Mouse (Mus musculus) liver, embryonic 12.5 days (tissue): ENCODE measurements around the gene Ankrd6. TPM values are rescaled to one million over a fixed set of nuclear protein-coding genes. Genes with fewer than 3 reads are reported as not detected.

Experiments
- ATAC-seq: fragments of 200-750 bp; cut with Nextera tagmentation; 2 replicates; pipeline ENCODE4 v1.8.0; 2017; ENCODE audit warnings: moderate number of reproducible peaks, mild to moderate bottlenecking, moderate library complexity
- H3K27ac ChIP-seq: fragments of 300-500 bp; sonication (generic); 2 replicates; pipeline ENCODE4 v1.5.1; 2016; ENCODE audit warnings: mild to moderate bottlenecking
- H3K27me3 ChIP-seq: fragments of 300-500 bp; sonication (generic); replicated peaks from 2 replicates; pipeline ENCODE4 v1.6.1; 2016; ENCODE audit warnings: mild to moderate bottlenecking, moderate library complexity
- H3K36me3 ChIP-seq: fragments of 300-500 bp; sonication (generic); 2 replicates; pipeline ENCODE4 v1.6.1; 2016; ENCODE audit warnings: mild to moderate bottlenecking, moderate library complexity
- H3K4me1 ChIP-seq: fragments of 300-500 bp; sonication (generic); 2 replicates; pipeline ENCODE4 v1.6.1; 2016
- H3K4me2 ChIP-seq: fragments of 300-500 bp; sonication (generic); 2 replicates; pipeline ENCODE4 v1.6.1; 2016; ENCODE audit warnings: mild to moderate bottlenecking, moderate library complexity
- H3K4me3 ChIP-seq: fragments of 300-500 bp; sonication (generic); 2 replicates; pipeline ENCODE4 v1.5.1; 2016; ENCODE audit warnings: mild to moderate bottlenecking, moderate library complexity
- H3K9ac ChIP-seq: fragments of 300-500 bp; sonication (generic); 2 replicates; pipeline ENCODE4 v1.6.1; 2016; ENCODE audit warnings: mild to moderate bottlenecking, moderate library complexity
- H3K9me3 ChIP-seq: fragments of 300-500 bp; sonication (generic); replicated peaks from 2 replicates; pipeline ENCODE4 v1.6.1; 2016; ENCODE audit warnings: mild to moderate bottlenecking, moderate library complexity
- WGBS: fragments of 180-500 bp; shearing (Covaris S2); methylation state at CpG from one replicate; pipeline ENCODE4 v1.1.7; 2016; ENCODE audit not compliant: insufficient replicate concordance; 5-methylcytosine and 5-hydroxymethylcytosine counted together
- polyA plus RNA-seq: library from polyadenylated mRNA; unstranded; fragments of >200 nt; fragmentation: Nextera tagmentation; extraction: Ambion mirVana; gene quantifications from 2 replicates; pipeline ENCODE4 v1.2.1, GENCODE M21; 2016

Ankrd6 gene
- polyA plus RNA-seq, 1 experiment from 2014 or later: 1.5 TPM

- H3K36me3 ChIP-seq: no peaks in the 10 kb centered on the region
- no peak overlapping the region for H3K27ac ChIP-seq
Observed at GRCm38 (mm10) chr4:32918571-32918970, 32.1 kb downstream of the Ankrd6 start.

DNA sequence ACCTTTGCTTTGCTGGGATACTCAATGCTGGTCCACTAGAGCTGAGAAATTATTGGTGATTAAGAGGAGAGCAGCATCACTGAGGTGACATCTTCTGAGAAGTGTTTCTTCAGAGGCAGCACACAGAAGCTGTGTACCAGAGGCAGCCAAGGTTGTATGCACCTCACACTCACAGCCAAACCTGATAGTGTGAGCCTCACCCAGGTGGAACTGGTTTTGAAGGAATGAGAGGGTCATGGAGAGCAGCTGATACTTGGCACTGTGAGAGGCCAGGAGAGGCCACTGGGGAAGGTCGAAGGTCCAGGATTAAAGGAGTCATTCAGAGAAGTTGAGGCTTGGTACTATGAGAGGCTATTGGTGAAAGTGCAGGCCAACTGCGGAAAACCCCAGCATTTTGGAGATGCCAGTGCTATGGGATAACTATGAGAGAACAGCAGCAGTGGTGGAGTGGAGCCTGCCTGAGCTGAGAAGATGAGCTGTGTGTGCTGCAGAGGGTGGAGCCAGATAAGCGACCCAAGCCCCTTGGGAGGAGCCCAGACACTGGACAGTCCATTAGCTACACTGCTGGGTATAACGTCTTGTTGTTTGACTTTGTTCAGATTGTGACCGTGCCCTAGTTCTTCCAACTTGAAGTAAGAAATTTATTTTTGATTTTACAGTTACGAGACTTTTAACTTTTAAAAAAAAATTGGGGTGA lies 33.8 kb downstream of the Ankrd6 start:
- Histone ChIP-seq H3K4me3 (no peak overlapping the region), H3K9ac (no peak overlapping the region), H3K4me1 (peaks cover 27% of the 10 kb centered on the region), H3K4me2 (peak overlapping the region; percentile 27), H3K9me3 (no peaks in the 10 kb centered on the region), H3K27ac (peak overlapping the region; percentile 64), H3K36me3 (no peaks in the 10 kb centered on the region), H3K27me3 (peaks cover 6% of the 10 kb centered on the region)
- 48% methylated on average over 6 of the region's 6 CpGs for WGBS
- ATAC-seq: peak; percentile 93

More at GRCm38 (mm10) chr4:32918571-32918970, 32.1 kb downstream of the Ankrd6 start:
- no peak overlapping the region for H3K4me3 ChIP-seq
- H3K4me1 ChIP-seq: peaks cover 27% of the 10 kb centered on the region
- no peak overlapping the region for H3K9ac ChIP-seq
- H3K9me3 ChIP-seq: no peaks in the 10 kb centered on the region
- WGBS: 74% methylated on average over 5 of the region's 5 CpGs
- ATAC-seq: no peak
- H3K4me2 ChIP-seq: no peak overlapping the region
- peaks cover 23% of the 10 kb centered on the region for H3K27me3 ChIP-seq

DNA sequence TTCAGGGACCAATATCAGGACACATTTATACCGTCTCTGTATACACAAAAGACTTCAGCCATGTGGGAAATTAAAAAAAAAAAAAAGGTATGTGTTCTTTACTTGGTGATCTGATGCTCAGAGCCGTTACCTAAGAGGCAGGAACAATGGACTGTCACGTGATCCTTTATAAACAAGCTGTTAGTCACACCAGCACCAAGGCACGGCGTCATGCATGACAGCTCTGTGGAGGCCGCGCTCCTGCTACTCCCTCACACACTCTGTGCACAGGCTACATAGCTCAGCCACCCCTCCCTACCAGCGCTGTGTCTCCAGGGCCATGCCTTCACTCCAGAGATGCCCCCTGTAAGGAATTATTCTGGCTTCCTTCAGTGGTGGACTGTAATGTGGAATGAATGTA lies 34.7 kb downstream of the Ankrd6 start:
- H3K4me2 ChIP-seq: no peak overlapping the region
- no peak overlapping the region for H3K4me3 ChIP-seq
- peaks cover 2% of the 10 kb centered on the region; the same call in 1 of the 2 replicates for H3K27me3 ChIP-seq
- H3K9me3 ChIP-seq: no peaks in the 10 kb centered on the region
- 68% methylated on average over 8 of the region's 8 CpGs for WGBS
- H3K36me3 ChIP-seq: no peaks in the 10 kb centered on the region
- H3K9ac ChIP-seq: no peak overlapping the region
- peak overlapping the region; percentile 64 for H3K27ac ChIP-seq
- H3K4me1 ChIP-seq: peaks cover 27% of the 10 kb centered on the region
- no peak for ATAC-seq

DNA sequence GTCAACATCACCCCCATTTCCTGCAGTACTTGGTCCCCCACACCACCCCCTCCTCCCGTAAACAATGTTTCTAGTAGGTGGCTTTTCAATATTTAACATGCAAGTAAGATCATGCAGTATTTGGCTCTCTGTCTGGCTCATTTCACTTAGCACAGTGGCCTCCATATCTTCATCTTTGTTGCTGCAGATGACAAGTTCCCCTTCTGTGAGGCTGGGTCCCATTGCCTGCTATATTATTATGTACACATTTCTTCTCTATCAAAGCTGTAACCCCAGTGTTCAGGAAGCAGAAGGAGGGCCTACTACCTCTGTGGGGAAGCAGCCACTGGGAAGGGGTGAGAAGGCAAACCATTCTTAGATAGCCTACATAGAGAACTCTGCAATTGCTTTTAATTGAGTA lies 40.6 kb downstream of the Ankrd6 start:
- H3K4me2 ChIP-seq: peak overlapping the region; percentile 52
- no peaks in the 10 kb centered on the region for H3K36me3 ChIP-seq
- 0 out of 2 replicates have a peak overlapping the region, but pooled peaks have one; percentile 4 for H3K9ac ChIP-seq
- H3K27ac ChIP-seq: peak overlapping the region; percentile 80
- no peak for ATAC-seq
- H3K27me3 ChIP-seq: no peaks in the 10 kb centered on the region
- H3K4me3 ChIP-seq: no peak overlapping the region
- WGBS: 90% methylated on average over 1 of the region's 1 CpGs
- no peaks in the 10 kb centered on the region for H3K9me3 ChIP-seq
- H3K4me1 ChIP-seq: peaks cover 35% of the 10 kb centered on the region

DNA sequence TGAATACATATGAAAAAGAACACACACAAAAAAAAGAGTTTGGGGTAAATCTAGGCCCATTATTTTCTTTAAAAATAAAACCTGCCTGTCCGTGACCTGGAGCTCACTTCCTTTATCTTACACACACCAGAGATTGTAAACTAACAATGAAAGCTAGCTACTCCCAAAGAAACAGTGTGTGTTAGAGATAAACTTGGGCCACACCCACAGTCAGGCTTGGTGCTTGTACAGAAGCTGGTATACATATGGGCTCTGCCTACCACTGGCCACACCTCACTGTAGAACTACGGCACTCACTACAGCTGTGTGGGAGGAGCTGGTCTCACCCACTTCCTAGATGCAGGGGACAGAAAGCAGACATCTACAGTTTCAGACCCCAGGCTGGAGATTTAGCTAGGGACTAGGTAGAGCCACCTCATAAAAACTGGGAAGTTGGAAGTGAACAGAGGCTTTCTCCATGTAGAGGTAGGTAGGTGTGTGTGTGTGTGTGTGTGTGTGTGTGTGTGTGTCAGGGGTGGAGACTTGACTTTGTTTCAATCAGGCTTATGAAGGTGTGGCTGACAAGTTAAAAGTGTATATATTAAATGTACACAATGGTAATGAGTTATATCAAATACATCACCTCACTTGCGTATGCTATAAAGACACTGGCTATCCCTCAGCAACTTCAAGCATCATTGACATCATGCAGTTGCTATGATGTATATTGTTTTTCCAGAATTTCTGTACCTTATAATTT lies 41.2 kb downstream of the Ankrd6 start:
- H3K4me2 ChIP-seq: peak overlapping the region; percentile 52
- 0 out of 2 replicates have a peak overlapping the region, but pooled peaks have one; percentile 45 for H3K9ac ChIP-seq
- 45% methylated on average over 3 of the region's 3 CpGs for WGBS

GRCm38 (mm10) chr4:32907631-32908030 lies 43.0 kb downstream of the Ankrd6 start:
- Histone ChIP-seq H3K4me3 (no peak overlapping the region), H3K27ac (no peak overlapping the region), H3K4me1 (peaks cover 34% of the 10 kb centered on the region), H3K9me3 (no peaks in the 10 kb centered on the region), H3K36me3 (no peaks in the 10 kb centered on the region), H3K9ac (no peak overlapping the region), H3K4me2 (no peak overlapping the region), H3K27me3 (no peaks in the 10 kb centered on the region)
- no peak for ATAC-seq
- 76% methylated on average over 3 of the region's 3 CpGs for WGBS

More for the DNA sequence above, 41.2 kb downstream of the Ankrd6 start:
- Histone ChIP-seq H3K4me1 (peaks cover 34% of the 10 kb centered on the region), H3K27me3 (no peaks in the 10 kb centered on the region), H3K36me3 (no peaks in the 10 kb centered on the region), H3K4me3 (no peak overlapping the region; the same call in 1 of the 2 replicates), H3K27ac (peak overlapping the region; percentile 80), H3K9me3 (no peaks in the 10 kb centered on the region)
- peak; percentile 100 for ATAC-seq

DNA sequence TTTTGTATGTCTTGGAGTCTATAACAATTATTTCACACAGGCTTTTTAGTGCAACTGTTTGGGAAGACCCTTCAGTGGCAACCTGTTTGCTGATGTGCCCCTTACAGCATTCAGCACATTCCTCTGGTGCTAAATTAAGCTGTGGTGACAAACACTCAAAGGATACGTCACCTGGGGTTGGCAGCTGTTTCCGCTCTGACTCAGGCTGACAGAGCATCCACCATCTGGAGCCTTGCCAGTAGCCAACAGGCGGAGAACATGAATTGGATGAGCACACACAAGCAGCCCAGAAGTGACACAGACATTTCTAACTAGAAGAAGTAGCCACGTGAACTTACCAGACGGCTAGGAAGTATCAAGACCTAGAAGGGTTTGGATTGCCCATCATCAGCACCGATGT lies 44.0 kb downstream of the Ankrd6 start:
- no peak overlapping the region for H3K4me3 ChIP-seq
- H3K9ac ChIP-seq: no peak overlapping the region
- no peak for ATAC-seq
- WGBS: 84% methylated on average over 6 of the region's 6 CpGs
- peaks cover 34% of the 10 kb centered on the region for H3K4me1 ChIP-seq
- no peak overlapping the region for H3K27ac ChIP-seq
- H3K27me3 ChIP-seq: no peaks in the 10 kb centered on the region
- H3K9me3 ChIP-seq: no peaks in the 10 kb centered on the region
- no peak overlapping the region for H3K4me2 ChIP-seq
- H3K36me3 ChIP-seq: no peaks in the 10 kb centered on the region

DNA sequence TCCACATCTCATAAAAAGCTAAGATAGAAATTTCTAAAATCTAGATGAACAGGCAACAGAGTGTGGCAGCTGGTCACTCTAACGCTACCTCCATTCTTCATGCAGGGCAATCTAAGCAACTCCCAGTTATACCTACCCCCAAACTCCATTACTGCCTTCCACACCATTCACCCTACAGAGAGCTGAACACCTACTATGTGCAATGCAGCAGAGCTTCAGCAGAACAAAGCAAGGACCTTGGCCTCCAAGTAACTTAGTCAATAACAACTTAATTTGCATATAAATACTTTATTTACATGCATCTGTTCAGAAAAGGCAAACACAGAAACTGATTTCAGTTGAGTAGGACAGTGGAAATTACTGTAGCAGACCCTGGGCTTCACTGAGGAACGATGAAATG lies 44.7 kb downstream of the Ankrd6 start:
- Histone ChIP-seq H3K4me3 (no peak overlapping the region), H3K9me3 (no peaks in the 10 kb centered on the region), H3K9ac (no peak overlapping the region), H3K27me3 (no peaks in the 10 kb centered on the region), H3K4me1 (peaks cover 34% of the 10 kb centered on the region), H3K4me2 (no peak overlapping the region), H3K27ac (no peak overlapping the region), H3K36me3 (no peaks in the 10 kb centered on the region)
- no peak for ATAC-seq
- WGBS: 81% methylated on average over 2 of the region's 2 CpGs

- H3K36me3 ChIP-seq: no peaks in the 10 kb centered on the region
- H3K4me3 ChIP-seq: no peak overlapping the region
- no peak for ATAC-seq
- no peak overlapping the region for H3K4me2 ChIP-seq
- H3K27me3 ChIP-seq: no peaks in the 10 kb centered on the region
- H3K4me1 ChIP-seq: peaks cover 32% of the 10 kb centered on the region
- H3K9me3 ChIP-seq: no peaks in the 10 kb centered on the region
- no peak overlapping the region for H3K9ac ChIP-seq
- no peak overlapping the region for H3K27ac ChIP-seq
- WGBS: 64% methylated on average over 2 of the region's 2 CpGs
Observed at GRCm38 (mm10) chr4:32905381-32905780, 45.3 kb downstream of the Ankrd6 start.

- Histone ChIP-seq H3K4me1 (peaks cover 16% of the 10 kb centered on the region), H3K27ac (no peak overlapping the region), H3K9me3 (no peaks in the 10 kb centered on the region), H3K27me3 (no peaks in the 10 kb centered on the region), H3K4me2 (no peak overlapping the region), H3K9ac (no peak overlapping the region), H3K36me3 (no peaks in the 10 kb centered on the region), H3K4me3 (no peak overlapping the region)
- no peak for ATAC-seq
- 76% methylated on average over 7 of the region's 7 CpGs for WGBS
Observed at GRCm38 (mm10) chr4:32903826-32904225, 46.8 kb downstream of the Ankrd6 start.

GRCm38 (mm10) chr4:32899051-32899450 lies 51.6 kb downstream of the Ankrd6 start:
- WGBS: 61% methylated on average over 4 of the region's 4 CpGs
- Histone ChIP-seq H3K9me3 (no peaks in the 10 kb centered on the region; the same call in 1 of the 2 replicates), H3K9ac (no peak overlapping the region), H3K4me3 (no peak overlapping the region), H3K27me3 (no peaks in the 10 kb centered on the region), H3K27ac (no peak overlapping the region), H3K36me3 (no peaks in the 10 kb centered on the region), H3K4me2 (no peak overlapping the region), H3K4me1 (no peaks in the 10 kb centered on the region)
- ATAC-seq: no peak

GRCm38 (mm10) chr4:32891341-32891740 lies 59.3 kb downstream of the Ankrd6 start:
- Histone ChIP-seq H3K36me3 (no peaks in the 10 kb centered on the region), H3K27ac (no peak overlapping the region), H3K4me3 (no peak overlapping the region), H3K4me1 (peaks cover 4% of the 10 kb centered on the region; the same call in 1 of the 2 replicates), H3K9me3 (no peaks in the 10 kb centered on the region; the same call in 1 of the 2 replicates), H3K4me2 (no peak overlapping the region), H3K27me3 (peaks cover 36% of the 10 kb centered on the region), H3K9ac (no peak overlapping the region)
- 87% methylated on average over 10 of the region's 10 CpGs for WGBS
- ATAC-seq: no peak
